Mouse (Mus musculus) kidney, postnatal 14 days (tissue): ENCODE measurements around the gene 4930539E08Rik.

Experiments used
- DNase-seq: peaks from one replicate; pipeline ENCODE4 v3.0.0; 2022; ENCODE audit warnings: mixed read lengths

4930539E08Rik gene

DNA sequence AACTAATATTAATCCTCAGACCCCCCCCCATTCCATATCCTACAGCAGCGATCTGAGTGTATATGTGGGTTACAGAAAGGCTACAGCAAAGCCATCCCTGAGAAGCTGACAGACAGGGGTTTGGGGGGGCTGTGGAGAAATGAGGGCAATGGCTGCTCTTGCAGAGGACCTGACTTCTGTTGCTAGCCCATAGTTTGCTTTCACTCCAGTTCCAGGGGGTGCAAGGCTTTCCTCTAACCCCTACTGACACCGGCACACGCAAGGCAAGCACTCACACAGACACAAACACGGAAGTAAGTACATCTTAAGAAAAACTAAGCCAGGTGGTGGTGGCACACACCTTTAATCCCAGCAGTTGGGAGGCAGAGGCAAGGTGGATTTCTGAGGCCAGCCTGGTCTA lies 14.2 kb upstream of the 4930539E08Rik start:
- DNase-seq, result no peak

DNA sequence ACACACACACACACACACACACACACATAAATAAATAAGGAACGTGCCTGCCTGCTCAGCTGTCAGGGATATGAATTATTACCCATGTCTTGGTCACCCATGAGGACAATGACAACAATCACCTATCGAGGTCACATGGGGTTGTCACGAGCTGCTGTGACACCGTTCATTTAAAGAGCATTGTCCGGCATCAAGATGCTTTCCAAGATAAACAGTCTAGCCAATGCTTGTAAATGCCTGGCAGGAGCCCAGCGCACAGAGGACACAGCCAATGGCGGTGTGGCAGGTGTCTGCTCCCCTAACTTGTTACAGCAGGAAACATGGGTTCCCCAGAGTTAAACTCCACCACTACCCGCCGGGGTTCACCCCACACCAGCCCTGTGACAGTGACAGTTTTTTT lies 12.9 kb upstream of the 4930539E08Rik start:
- no peak for DNase-seq

DNA sequence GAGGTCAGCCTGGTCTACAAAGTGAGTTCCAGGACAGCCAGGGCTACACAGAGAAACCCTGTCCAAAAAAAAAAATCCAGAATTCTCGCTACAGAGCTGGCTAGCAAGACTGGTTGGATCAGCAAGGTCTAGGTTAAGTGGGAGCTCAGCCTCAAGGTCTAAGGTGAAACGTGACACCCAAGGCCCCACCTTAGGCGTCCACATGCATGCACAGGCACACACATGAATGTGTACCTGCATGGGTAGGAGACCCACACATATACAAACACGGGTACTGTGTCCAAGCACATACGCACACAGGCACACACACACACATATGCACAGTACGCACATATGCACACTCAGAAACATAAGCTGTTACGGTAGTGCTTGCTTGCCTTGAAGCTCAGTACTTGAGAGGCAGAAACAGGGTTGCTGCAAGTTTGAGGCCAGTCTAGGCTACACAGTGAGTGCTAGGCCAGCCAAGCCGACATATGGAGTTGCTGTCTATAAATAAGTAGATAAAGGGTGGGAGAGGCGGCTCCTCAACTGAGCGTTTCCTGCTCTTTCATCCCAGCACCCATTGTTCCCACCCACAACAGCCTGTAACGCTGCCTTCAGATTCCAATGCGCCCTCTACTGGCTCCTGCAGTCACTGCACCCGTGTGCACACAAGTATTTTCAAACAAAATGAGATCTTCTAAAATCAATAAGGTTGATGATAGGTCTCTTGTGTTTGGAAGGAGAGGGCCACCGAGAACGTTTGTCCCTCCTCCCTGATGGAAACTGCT lies 11.9 kb upstream of the 4930539E08Rik start:
- DNase-seq, result peak; percentile 49

DNA sequence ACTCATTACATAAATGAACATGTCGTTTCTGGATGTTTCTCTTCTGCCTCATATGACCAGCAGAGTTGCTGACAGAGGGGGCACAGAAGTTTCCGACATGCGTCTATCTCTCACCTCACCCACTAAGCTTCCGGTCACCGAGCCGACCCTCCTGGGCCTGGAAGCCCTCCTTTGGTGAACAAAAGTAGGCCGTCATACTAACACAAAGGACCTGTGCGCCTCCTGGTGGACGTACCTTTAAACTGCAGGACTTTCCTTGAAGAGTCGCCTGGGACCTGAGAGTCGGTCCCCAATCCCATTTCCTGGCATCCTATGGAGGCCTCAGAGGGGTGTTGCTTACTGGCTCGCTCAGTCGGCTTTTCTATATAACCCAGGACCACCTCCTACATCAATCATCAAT lies 11.3 kb upstream of the 4930539E08Rik start:
- DNase-seq, result peak; percentile 85

DNA sequence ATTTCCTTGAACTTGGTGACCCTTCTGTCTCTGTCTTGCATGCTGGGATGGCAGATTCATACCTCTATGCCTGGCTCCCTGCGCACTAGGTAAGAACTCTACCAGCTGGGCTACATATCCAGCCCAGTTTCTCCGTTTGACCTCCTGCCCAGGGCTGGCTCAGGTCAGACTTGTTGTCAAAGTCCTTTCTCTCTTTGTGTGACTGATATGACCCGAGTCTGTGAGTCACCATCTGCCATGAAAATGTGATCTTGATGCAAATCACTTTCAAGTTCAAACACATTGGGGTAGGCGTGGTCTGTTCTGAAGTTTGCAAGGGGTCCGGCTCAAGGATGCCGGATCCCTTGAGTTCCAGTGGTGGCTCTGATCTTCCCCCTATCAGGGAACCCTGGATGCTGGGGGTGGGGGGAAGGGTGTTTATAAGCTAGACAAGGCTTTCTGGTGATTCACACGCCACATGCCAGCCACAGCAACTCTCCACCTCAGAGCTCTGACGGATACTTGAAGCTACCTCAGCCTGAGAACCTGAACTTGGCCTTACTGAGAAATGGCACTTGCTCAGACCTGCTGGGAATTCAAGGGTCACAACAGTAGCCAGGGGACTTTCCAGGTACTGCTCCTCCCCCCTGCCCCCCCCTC lies 10.0 kb upstream of the 4930539E08Rik start:
- no peak for DNase-seq

DNA sequence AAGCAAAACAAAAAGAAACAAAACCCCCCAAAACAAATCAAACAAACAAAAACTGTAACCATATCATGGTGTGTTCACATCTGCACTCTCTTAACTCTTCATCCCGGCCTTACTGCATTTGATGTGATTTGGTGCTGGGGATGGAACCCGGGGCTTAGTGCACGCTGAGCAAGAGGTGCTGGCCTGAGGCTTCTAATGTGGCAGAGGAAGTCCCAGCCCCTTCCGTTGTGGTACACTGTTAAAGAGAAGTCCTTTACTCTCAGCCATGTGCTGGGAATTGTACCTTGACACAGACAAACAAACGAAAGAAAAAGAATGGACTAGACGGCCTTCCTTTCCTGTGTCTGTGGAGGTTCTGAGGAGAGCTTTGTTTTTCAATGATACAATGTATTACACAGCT lies 7.0 kb upstream of the 4930539E08Rik start:
- no peak for DNase-seq

DNA sequence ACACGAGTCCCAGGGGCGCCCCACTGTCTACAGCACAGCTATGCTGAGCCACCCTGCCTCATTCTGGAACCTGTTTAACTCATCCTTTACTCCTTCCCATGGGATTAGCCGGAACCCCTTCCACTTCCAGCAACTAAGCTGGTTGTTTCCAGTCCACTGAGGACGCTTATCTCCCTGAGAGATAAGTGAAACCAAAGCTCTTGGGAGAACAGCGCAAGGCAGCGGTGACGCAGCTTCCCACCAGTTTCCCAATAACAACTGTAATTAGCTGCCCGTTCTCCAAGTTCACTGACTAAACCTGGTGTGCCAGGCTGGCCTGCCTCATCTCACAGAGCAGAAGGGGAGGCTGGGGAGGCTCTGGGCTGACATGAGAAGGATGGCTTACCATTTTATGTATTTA lies 6.0 kb upstream of the 4930539E08Rik start:
- no peak for DNase-seq

DNA sequence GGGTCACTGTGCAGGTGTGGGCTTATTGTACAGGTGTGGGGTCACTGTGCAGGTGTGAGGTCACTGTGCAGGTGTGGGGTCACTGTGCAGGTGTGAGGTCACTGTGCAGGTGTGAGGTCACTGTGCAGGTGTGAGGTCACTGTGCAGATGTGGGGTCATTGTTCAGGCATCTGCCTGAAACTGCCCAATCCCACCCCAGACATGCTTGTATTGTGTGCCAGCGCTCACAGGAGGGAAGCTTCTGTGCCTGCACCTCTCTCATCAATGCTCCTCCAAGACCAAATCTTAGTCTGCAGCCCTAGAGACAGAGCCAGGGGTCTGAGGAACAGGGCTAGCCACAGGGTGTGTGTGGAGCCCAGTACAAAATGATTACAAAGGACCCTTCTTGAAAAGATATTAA lies 1.4 kb upstream of the 4930539E08Rik start:
- no peak for DNase-seq

DNA sequence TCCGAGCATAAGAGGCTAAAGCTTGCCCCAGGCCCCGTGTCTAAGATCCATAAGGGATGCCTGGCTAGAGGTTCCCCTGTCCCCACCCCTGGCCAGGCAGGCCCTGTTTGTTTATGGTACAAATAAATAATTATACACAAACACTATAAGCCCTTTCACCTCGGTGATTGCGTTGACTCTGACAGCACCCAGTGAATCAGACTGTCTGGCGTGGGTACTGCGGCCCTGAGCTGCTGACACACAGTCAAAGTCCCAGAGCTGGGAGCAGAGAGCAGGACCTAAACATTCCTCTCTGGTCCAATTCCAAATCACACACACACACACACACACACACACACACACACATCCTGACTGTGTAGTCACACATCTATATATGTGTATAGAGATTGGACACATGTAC lies 1.2 kb downstream of the 4930539E08Rik start:
- DNase-seq, result no peak

DNA sequence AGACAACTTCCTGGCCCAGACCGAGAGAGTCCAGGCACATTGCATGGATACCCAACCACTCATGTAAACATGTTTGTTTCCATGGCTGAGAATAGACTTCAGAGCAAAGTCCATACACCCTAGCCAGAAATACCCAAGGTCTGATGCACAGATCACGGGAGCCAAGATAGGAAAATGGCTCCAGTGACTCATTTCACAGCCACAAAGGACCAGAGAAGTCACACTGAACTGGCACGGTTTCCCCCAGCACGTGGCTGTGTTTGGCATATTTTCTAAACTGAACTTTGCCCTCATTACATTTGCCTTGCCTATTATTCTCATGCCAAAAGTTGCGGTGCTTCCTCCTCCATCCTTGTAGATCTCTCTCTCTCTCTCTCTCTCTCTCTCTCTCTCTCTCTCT lies 1.9 kb downstream of the 4930539E08Rik start:
- DNase-seq, result peak; percentile 44

DNA sequence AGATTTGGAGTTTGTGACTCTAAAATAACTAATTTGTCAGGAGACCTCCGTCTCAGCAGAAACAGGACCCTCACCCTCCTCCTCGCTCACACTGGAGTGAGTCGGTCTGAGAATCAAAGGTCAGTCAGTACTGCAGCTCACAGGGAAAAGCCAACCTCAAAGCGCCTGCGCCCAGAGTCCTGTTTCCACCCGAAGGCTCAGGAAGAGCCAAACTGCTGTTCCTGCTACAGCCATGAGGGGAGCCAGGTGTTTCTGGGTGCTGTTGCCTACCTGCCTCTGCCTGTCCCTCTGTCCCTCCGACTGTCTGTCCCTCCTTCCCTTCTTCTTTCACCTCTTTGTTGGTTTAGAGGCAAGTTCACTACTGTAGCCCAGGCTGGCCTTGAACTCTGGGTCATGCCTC lies 5.0 kb downstream of the 4930539E08Rik start:
- peak; percentile 59 for DNase-seq

DNA sequence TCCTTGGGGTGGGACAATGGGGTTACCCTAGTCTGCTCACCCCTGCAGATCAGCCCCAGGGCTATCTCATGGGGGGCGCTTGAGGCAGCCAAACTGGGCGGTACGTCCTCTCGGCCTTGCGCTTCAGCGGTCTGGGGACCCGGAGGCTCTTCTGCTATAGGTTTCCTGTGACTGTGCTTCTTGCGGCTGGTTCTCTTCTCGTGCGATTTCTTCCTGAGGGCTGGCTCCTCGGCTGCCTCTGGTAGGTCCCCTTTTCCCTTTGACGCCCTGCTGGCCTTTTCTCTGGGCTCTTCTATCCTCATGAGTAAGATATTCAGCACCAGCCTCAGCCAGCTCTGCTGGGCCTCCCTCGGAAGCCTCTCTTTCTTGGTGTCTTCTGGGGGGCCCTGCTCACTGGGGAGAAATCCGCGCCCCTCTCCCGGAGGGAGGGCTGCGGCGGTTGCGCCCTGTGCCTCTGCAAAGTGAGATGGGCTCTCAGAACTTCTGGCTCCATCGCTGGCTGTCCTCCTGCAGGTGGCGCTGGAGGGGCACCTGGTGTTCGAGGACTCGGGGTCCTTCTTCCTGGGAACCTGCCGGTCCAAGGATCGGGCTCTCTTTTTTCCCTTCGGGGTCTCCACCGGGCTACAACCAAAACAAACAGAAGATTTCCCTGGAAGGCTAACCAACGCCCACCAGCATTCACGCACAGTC lies 5.7 kb downstream of the 4930539E08Rik start:
- DNase-seq, result peak; percentile 72

DNA sequence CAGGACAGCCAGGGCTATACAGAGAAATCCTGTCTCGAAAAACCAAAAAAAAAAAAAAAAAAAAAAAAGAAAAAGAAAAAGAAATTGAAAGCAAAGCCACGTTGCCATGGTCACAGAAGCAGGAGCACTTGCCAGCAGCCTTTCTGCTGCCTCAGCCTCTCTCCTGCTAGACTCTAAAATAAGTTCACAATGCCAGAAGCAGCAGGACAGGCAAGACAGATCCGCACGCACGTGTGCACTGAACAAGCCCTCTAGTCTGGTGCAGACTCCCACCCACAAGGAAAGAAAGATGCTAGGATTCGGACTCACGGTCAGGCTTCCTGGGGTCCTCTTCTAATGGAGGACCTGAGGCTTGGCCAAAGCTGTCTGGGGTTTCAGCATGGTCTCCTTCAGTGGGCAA lies 7.2 kb downstream of the 4930539E08Rik start:
- no peak for DNase-seq

DNA sequence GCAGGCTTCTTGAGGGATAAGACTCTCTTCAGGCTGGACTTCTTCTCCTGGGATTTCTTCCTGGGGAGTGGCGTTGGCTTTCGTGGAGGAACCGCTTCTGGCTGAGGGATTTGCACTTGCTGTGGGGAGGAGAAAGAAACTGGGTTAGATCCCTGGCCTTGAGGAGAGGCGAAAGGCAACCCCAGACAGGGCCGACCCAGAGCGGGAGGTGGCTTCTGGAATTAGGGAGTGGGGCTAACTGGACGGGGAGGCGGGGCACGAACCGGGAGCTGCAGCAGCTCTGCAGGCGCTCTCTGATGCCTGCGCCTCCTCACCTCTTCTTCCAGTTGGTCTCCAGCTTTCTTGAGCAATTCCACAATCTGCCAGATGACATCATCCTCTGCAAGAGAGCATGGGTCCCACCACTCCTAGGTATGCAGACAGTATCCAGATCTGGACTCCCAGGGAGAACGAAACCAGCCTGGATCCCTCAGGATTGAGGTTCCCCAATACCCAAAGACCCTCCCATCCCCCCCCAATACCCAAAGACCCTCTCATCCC lies 9.7 kb downstream of the 4930539E08Rik start:
- DNase-seq, result no peak

DNA sequence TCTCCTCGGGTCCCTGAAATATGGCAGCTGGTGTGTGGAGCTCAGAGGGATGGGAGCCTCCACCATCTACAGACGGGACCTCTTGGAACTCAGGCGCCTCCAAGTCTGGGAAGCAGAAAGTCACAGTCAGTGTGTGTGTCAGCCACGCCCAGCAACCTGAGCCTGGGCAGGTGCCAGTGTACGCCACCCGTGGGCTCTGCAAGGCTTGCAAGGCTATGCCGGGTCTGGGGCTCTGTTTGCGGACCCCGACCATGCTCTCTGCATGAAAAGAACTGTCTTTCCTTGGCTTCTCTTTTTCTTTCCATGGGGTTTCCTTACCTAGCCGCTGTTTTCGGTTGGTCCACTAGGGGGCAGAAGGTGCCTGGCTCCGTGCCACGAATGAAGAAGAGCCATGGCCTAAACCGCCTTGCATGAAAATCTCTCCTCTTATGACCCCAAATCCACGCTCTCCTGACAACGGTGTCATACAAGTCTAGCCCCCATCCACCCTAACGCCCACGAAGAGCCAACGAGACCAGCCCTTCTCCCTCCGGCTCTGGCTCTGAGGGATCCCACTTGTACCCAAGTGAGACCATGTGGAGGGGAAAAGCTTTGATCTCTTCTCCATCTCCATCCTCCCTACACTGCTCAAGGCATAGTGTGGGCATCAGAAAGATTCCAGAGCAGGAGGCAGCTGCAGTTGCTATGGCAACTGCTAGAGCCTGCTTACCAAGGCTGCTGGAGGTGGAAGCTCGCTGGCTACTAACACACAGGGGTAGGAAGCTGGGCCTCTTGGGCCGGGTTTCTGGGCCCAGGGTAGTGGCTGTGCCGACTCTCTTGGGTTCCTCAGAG lies 10.4 kb downstream of the 4930539E08Rik start:
- peak; percentile 65 for DNase-seq

DNA sequence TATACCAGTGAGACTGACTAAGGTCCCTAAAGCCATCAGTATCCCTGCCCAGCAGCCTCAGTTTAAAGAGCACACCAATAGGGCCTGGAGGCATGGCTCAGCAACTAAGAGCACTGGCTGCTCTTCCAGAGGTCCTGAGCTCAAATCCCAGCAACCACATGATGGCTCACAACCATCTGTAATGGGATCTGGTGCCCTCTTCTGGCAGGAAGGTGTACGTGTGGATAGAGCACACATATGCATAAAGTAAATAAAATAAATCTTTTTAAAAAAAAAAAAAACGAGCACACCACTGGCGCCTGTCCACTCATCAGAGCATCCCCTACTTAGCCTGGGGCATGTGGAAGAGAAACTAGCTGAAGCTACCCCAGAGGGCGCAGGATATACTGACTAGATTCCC lies 13.6 kb downstream of the 4930539E08Rik start:
- DNase-seq, result no peak

DNA sequence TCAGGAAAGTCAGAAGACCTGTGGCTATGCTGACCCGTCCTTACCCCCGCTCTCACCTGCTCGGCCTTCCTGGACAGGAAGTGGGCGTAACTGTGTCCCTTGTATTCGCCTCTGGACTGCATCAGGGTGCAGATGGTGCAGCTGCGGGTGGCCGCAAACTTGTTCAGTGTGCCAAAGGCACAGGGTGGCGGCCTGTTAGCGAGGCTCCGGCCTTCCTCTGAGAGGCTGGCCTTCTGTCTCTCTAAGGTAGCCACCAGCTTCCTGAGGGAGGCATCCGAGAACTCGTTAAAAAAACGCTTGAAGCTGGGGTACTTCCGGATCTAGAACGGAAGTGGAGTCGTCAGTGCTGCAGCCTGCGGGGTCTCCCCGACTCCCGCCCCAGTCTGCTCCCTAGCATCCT lies 15.7 kb downstream of the 4930539E08Rik start:
- DNase-seq, result no peak

DNA sequence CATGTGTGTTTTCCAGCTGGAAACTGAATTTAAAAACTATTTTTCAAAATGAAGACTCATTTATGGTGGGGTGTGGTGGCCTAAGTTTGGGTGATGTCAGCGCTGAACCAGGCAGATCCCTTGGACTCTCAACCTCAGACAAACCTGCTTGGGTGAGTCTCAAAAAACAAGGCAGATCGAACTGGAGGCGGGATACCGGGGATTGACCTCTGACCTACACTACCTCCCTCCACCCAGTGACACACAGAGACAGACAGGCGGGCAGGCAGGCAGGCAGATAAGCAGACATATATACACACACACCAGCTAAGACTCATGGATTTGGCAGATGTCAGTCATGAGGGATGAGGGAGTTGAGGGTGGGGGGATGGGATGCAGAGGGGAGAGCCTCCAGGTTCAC lies 16.9 kb downstream of the 4930539E08Rik start:
- no peak for DNase-seq

DNA sequence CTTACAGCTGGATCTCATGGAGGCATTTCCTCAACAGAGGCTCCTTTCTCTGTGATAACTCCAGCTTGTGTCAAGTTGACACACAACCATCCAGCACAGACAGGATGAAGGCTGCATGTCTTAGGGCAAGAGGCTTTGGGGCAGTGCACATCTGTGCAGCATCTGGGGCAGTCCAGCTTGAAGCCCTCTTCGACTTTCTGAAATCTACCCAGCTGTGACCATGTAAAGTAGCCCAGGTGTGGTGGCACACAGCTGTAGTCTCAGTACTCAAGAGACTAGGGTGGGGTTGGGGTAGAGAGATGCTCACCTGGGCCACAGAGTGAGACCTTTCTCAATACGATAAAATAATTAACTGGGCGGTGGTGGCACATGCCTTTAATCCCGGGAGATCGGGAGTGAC lies 17.3 kb downstream of the 4930539E08Rik start:
- no peak for DNase-seq

DNA sequence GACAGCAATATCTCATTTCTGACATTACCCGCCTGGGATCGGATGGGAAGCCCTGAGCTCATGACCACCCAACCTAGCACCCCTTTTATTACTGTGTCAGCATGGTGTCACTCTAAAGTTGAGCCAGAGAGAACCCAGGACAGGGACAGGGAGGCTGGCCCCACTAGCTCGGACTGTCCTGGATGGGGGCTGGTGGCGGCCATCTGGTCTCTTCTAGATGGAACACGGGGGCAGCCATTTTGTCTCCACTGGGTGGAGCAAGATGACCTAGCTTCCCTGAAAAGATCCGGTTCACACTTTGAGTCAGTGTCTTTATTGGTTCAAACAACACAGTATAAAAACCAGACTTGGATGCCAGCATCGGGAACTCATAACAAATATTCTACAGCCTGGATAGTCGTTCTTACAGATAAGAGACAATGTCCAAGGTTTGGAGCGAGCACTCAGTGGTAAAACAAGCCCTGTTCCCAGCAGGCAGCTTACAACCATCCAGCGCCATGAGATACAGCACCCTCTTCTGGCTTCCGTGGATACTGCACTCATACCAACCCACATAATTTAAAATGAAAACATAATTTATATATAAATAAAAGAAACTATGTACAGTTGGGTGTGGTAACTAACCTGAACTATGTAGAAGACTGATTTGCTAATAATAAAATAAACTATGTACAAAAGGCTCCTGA lies 18.9 kb downstream of the 4930539E08Rik start:
- no peak for DNase-seq

DNA sequence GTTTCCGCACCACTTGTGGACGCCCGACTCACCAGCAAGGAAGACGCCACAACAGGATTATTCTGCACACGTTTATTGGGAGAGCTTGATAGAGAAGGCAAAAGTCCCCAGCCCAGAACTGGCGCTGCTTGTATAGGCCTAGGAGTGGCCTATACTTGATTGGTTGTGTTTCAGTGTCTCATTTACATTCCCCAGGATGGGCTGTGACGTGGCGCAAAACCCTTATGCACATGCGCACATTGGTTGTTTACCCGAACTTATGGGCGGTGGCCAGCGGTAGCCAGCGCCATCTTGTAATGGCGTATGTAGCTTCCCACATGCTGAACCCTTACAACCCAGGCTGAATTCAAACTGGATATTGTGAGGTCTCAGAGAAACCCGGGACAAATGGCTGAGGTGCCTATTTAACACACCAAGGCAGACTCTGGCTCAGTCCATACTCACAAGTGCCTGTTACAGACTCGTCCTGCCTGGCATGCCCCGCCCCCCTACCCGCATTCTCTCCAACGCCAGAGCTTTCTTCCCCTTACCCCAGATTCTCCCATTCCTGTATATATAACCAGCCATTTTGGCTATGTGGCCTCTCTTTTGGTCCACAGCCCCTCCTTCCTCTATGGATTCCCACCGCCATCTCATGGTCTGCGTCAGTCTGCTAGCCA lies 19.8 kb downstream of the 4930539E08Rik start:
- DNase-seq, result no peak
